ENCODE assay signal across 8 mouse cellular contexts in the genomic region with DNA sequence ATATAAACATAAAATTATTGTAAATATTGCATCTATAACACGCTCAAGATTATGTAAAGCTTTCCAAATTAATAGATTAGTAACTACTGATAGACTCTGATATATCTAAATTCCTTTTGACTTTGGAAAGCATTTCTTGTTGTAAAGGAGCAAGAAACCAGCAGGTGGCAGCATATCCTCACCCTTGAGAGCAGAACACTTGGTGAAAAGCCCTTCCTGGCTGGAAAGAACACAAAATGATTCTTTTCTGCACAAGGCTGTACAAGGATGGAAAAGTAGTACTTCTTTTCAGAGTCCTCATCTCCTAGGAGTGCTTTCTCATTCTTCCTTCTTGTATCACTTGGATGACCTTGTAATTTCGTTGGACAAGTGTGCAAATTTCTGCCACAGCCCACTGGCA.
A peak's percentile ranks its signal among the peaks of the same experiment; 100 is the strongest.
DNase-seq lines count a peak whose midpoint lies in the region; ATAC-seq and TF ChIP-seq lines count a peak whose summit lies in the region.
"Had no signal": no experiment of that assay in that cellular context is flagged by ENCODE, and none has a peak within 500 bp of the region (broad histone marks: within the 10 kb centered on the region; RNA-seq: fewer than 3 reads in every experiment).

No protein-coding gene starts in this region.

- H3K36me3 ChIP-seq in forebrain, embryonic 12.5 days (replicated peaks), result no peaks in the 10 kb centered on the region
- no peaks in the 10 kb centered on the region for H3K36me3 ChIP-seq in stomach, postnatal 0 days (ENCODE audit: control insufficient read depth, insufficient read depth, low read length)
- H3K36me3 ChIP-seq: heart, embryonic 13.5 days had no signal

- H3K27me3 ChIP-seq in forebrain, embryonic 12.5 days, result no peaks in the 10 kb centered on the region
- no peaks in the 10 kb centered on the region for H3K27me3 ChIP-seq in stomach, postnatal 0 days (ENCODE audit: control insufficient read depth, insufficient read depth, low read length)
- H3K27me3 ChIP-seq: heart, embryonic 13.5 days had no signal

- no peak for TF ChIP-seq EP300 in stomach, postnatal 0 days (optimal IDR thresholded peaks at IDR 0.05)

- no peaks in the 10 kb centered on the region for H3K4me1 ChIP-seq in forebrain, embryonic 12.5 days
- no peaks in the 10 kb centered on the region for H3K4me1 ChIP-seq in stomach, postnatal 0 days (replicated peaks; ENCODE audit: control insufficient read depth, insufficient read depth)
- H3K4me1 ChIP-seq: heart, embryonic 13.5 days had no signal

- H3K4me2 ChIP-seq in forebrain, embryonic 12.5 days, result no peak overlapping the region
- no peak overlapping the region for H3K4me2 ChIP-seq in stomach, postnatal 0 days (replicated peaks; ENCODE audit: low read depth)
- H3K4me2 ChIP-seq: heart, embryonic 13.5 days had no signal

- peak; percentile 30 for DNase-seq in urinary bladder, postnatal 25 days (ENCODE audit: low spot score)
- no peak for DNase-seq in urinary bladder, postnatal 4 days (ENCODE audit: low spot score in 2 of 2)
- peak; percentile 73 for DNase-seq in brain, embryonic 18.5 days (ENCODE audit: low read depth, low spot score)
- DNase-seq in large intestine, adult 2 months (ENCODE audit: low read depth, low spot score), result peak; percentile 8
- DNase-seq in lung, postnatal 25 days (ENCODE audit: low spot score), result peak; percentile 12
- DNase-seq in stomach, postnatal 0 days (ENCODE audit: low spot score), result peak; percentile 57

- whole genome bisulfite sequencing in forebrain, embryonic 12.5 days, result 16% methylated on average over 2 of the region's 2 CpGs
- WGBS in large intestine, adult 2 months, result 17% methylated on average over 2 of the region's 2 CpGs
- 14% methylated on average over 2 of the region's 2 CpGs for whole genome bisulfite sequencing in stomach, postnatal 0 days

- no peak overlapping the region for H3K27ac ChIP-seq in forebrain, embryonic 12.5 days
- no peak overlapping the region for H3K27ac ChIP-seq in stomach, postnatal 0 days (replicated peaks)
- H3K27ac ChIP-seq: heart, embryonic 13.5 days had no signal

- no peaks in the 10 kb centered on the region for H3K9me3 ChIP-seq in forebrain, embryonic 12.5 days
- H3K9me3 ChIP-seq in stomach, postnatal 0 days (ENCODE audit: control insufficient read depth, low read length), result no peaks in the 10 kb centered on the region
- H3K9me3 ChIP-seq: heart, embryonic 13.5 days had no signal

- peak; percentile 91 for TF ChIP-seq CTCF in stomach, postnatal 0 days (IDR thresholded peaks at IDR 0.05; ENCODE audit: low read depth)

- ATAC-seq in forebrain, embryonic 12.5 days (ENCODE audit: low FRiP score), result peak; percentile 58; the same call in 1 of the 2 replicates
- ATAC-seq in stomach, postnatal 0 days (ENCODE audit: low FRiP score, low TSS enrichment), result no peak

- H3K4me3 ChIP-seq in forebrain, embryonic 12.5 days (replicated peaks), result no peak overlapping the region
- no peak overlapping the region for H3K4me3 ChIP-seq in stomach, postnatal 0 days (ENCODE audit: low read depth, low read length)
- H3K4me3 ChIP-seq: heart, embryonic 13.5 days had no signal

- no peak overlapping the region for H3K9ac ChIP-seq in forebrain, embryonic 12.5 days
- H3K9ac ChIP-seq in stomach, postnatal 0 days (ENCODE audit: low read length), result no peak overlapping the region
- H3K9ac ChIP-seq: heart, embryonic 13.5 days had no signal

Comparison
In these comparisons a context has a peak if more than half of its experiments do, and no peak if none do; other contexts are left out.
1. DNase-seq: peak in urinary bladder, postnatal 25 days (single experiment), brain, embryonic 18.5 days (single experiment), large intestine, adult 2 months (single experiment), lung, postnatal 25 days (single experiment) and stomach, postnatal 0 days (single experiment); none in urinary bladder, postnatal 4 days (0 of 2).